Mouse (Mus musculus) gastrocnemius, adult 8-10 months (tissue): ENCODE data around the gene Col4a1. TPM values are rescaled to one million over a fixed set of nuclear protein-coding genes. Genes with fewer than 3 reads are reported as not detected.

Experiments used
- DNase-seq, 2 experiments: peaks; one replicate each; pipeline ENCODE4 v3.0.0; 2022; ENCODE audit warnings: low spot score in 2 of 2
- total RNA-seq, 4 experiments: library from RNA; stranded (reverse); gene quantifications; 2 replicates each; pipeline ENCODE4 v1.2.4; 2022

Col4a1 gene
- total RNA-seq, 4 experiments from 2014 or later, result 27.4 to 61.7 (median 46.3) TPM

GRCm38 (mm10) chr8:11300436-11300835, 12.2 kb downstream of the Col4a1 start:
- DNase-seq, result no peak

GRCm38 (mm10) chr8:11299317-11299602, 13.4 kb downstream of the Col4a1 start:
- no peak for DNase-seq

GRCm38 (mm10) chr8:11298531-11299316, 13.9 kb downstream of the Col4a1 start:
- no peak for DNase-seq

GRCm38 (mm10) chr8:11297141-11297838, 15.3 kb downstream of the Col4a1 start:
- no peak for DNase-seq

- DNase-seq, result no peak
Measured at GRCm38 (mm10) chr8:11296282-11296943, 16.2 kb downstream of the Col4a1 start.

GRCm38 (mm10) chr8:11292611-11293010, 20.0 kb downstream of the Col4a1 start:
- DNase-seq, result peak in 1 of 2 experiments; percentile 55

- DNase-seq, result no peak
Measured at GRCm38 (mm10) chr8:11290533-11290932, 22.1 kb downstream of the Col4a1 start.

- DNase-seq, result no peak
Measured at GRCm38 (mm10) chr8:11288286-11288685, 24.3 kb downstream of the Col4a1 start.

- no peak for DNase-seq
Measured at GRCm38 (mm10) chr8:11287139-11287538, 25.5 kb downstream of the Col4a1 start.

- no peak for DNase-seq
Measured at GRCm38 (mm10) chr8:11285437-11285836, 27.2 kb downstream of the Col4a1 start.

GRCm38 (mm10) chr8:11283217-11283616, 29.4 kb downstream of the Col4a1 start:
- DNase-seq, result no peak

- DNase-seq, result no peak
Measured at GRCm38 (mm10) chr8:11282696-11283095, 29.9 kb downstream of the Col4a1 start.

- no peak for DNase-seq
Measured at GRCm38 (mm10) chr8:11282139-11282538, 30.5 kb downstream of the Col4a1 start.

- no peak for DNase-seq
Measured at GRCm38 (mm10) chr8:11280721-11281268, 31.8 kb downstream of the Col4a1 start.

- DNase-seq, result no peak
Measured at GRCm38 (mm10) chr8:11279296-11279826, 33.3 kb downstream of the Col4a1 start.

- peak in 1 of 2 experiments; percentile 62 for DNase-seq
Measured at GRCm38 (mm10) chr8:11278101-11278611, 34.5 kb downstream of the Col4a1 start.

GRCm38 (mm10) chr8:11277602-11278051, 35.0 kb downstream of the Col4a1 start:
- DNase-seq, result peak in 1 of 2 experiments; percentile 53

GRCm38 (mm10) chr8:11276286-11276685, 36.3 kb downstream of the Col4a1 start:
- no peak for DNase-seq

GRCm38 (mm10) chr8:11274415-11274814, 38.2 kb downstream of the Col4a1 start:
- DNase-seq, result no peak

- DNase-seq, result peak; percentile 75 to 78
Measured at GRCm38 (mm10) chr8:11273506-11274158, 39.0 kb downstream of the Col4a1 start.

GRCm38 (mm10) chr8:11272205-11272604, 40.4 kb downstream of the Col4a1 start:
- DNase-seq, result no peak
